Mouse (Mus musculus): ENCODE measurements at regions not wholly inside any gene's neighbourhood (a gene's known extent, or its start where the extent isn't known, plus 50 kb on each side); places are given as distances from the start of the nearest gene placed in this dataset.

- no peaks in the 10 kb centered on the region for H3K36me3 ChIP-seq (replicated peaks; ENCODE audit: low read length)
- H3K4me3 ChIP-seq (replicated peaks) = no peak overlapping the region
- no peaks in the 10 kb centered on the region for H3K4me1 ChIP-seq
- TF ChIP-seq FLI1 (IDR thresholded peaks at IDR 0.05; ENCODE audit: low read length) = no peak
- no peak for TF ChIP-seq GATA1 (IDR thresholded peaks at IDR 0.05; ENCODE audit: borderline replicate concordance, low read length)
- H3K27me3 ChIP-seq (replicated peaks) = peaks cover 79% of the 10 kb centered on the region
- H3K9me3 ChIP-seq = no peaks in the 10 kb centered on the region
Observed at GRCm38 (mm10) chr1:92718108-92718507, 69.5 kb upstream of the Otos start.

GRCm38 (mm10) chr1:92714725-92715324 lies 66.2 kb upstream of the Otos start:
- Histone ChIP-seq H3K27me3 (replicated peaks) (peaks cover 87% of the 10 kb centered on the region), H3K9me3 (no peaks in the 10 kb centered on the region), H3K4me1 (no peaks in the 10 kb centered on the region), H3K4me3 (replicated peaks) (no peak overlapping the region), H3K36me3 (replicated peaks; ENCODE audit: low read length) (no peaks in the 10 kb centered on the region)
- TF ChIP-seq GATA1 (IDR thresholded peaks at IDR 0.05; ENCODE audit: borderline replicate concordance, low read length) (no peak), FLI1 (IDR thresholded peaks at IDR 0.05; ENCODE audit: low read length) (no peak)

GRCm38 (mm10) chr1:92712366-92712765 lies 63.7 kb upstream of the Otos start:
- Histone ChIP-seq H3K4me1 (no peaks in the 10 kb centered on the region), H3K36me3 (replicated peaks; ENCODE audit: low read length) (no peaks in the 10 kb centered on the region), H3K4me3 (replicated peaks) (no peak overlapping the region), H3K27me3 (replicated peaks) (peaks cover 84% of the 10 kb centered on the region), H3K9me3 (peaks cover 15% of the 10 kb centered on the region)
- TF ChIP-seq FLI1 (IDR thresholded peaks at IDR 0.05; ENCODE audit: low read length) (no peak), GATA1 (IDR thresholded peaks at IDR 0.05; ENCODE audit: borderline replicate concordance, low read length) (no peak)

- Histone ChIP-seq H3K36me3 (replicated peaks; ENCODE audit: low read length) (no peaks in the 10 kb centered on the region), H3K4me3 (replicated peaks) (no peak overlapping the region), H3K4me1 (no peaks in the 10 kb centered on the region), H3K9me3 (peaks cover 15% of the 10 kb centered on the region), H3K27me3 (replicated peaks) (peaks cover 66% of the 10 kb centered on the region)
- no peak for TF ChIP-seq GATA1 (IDR thresholded peaks at IDR 0.05; ENCODE audit: borderline replicate concordance, low read length)
- no peak for TF ChIP-seq FLI1 (IDR thresholded peaks at IDR 0.05; ENCODE audit: low read length)
Observed at GRCm38 (mm10) chr1:92710321-92710839, 61.7 kb upstream of the Otos start.

- H3K9me3 ChIP-seq = peaks cover 15% of the 10 kb centered on the region
- TF ChIP-seq FLI1 (IDR thresholded peaks at IDR 0.05; ENCODE audit: low read length) (no peak), GATA1 (IDR thresholded peaks at IDR 0.05; ENCODE audit: borderline replicate concordance, low read length) (no peak)
- H3K4me3 ChIP-seq (replicated peaks) = no peak overlapping the region
- H3K4me1 ChIP-seq = no peaks in the 10 kb centered on the region
- H3K36me3 ChIP-seq (replicated peaks; ENCODE audit: low read length) = no peaks in the 10 kb centered on the region
- peaks cover 58% of the 10 kb centered on the region for H3K27me3 ChIP-seq (replicated peaks)
Observed at GRCm38 (mm10) chr1:92709190-92709850, 60.7 kb upstream of the Otos start.

GRCm38 (mm10) chr1:92707917-92708897 lies 59.6 kb upstream of the Otos start:
- peaks cover 15% of the 10 kb centered on the region for H3K9me3 ChIP-seq
- TF ChIP-seq FLI1 (IDR thresholded peaks at IDR 0.05; ENCODE audit: low read length) (no peak), GATA1 (IDR thresholded peaks at IDR 0.05; ENCODE audit: borderline replicate concordance, low read length) (no peak)
- H3K4me3 ChIP-seq (replicated peaks) = no peak overlapping the region
- peaks cover 57% of the 10 kb centered on the region for H3K27me3 ChIP-seq (replicated peaks)
- H3K4me1 ChIP-seq = peaks cover 4% of the 10 kb centered on the region; the same call in 1 of the 2 replicates
- no peaks in the 10 kb centered on the region for H3K36me3 ChIP-seq (replicated peaks; ENCODE audit: low read length)

- Histone ChIP-seq H3K4me1 (peaks cover 4% of the 10 kb centered on the region; the same call in 1 of the 2 replicates), H3K4me3 (replicated peaks) (no peak overlapping the region), H3K36me3 (replicated peaks; ENCODE audit: low read length) (no peaks in the 10 kb centered on the region), H3K27me3 (replicated peaks) (peaks cover 57% of the 10 kb centered on the region), H3K9me3 (peaks cover 15% of the 10 kb centered on the region)
- no peak for TF ChIP-seq GATA1 (IDR thresholded peaks at IDR 0.05; ENCODE audit: borderline replicate concordance, low read length)
- no peak for TF ChIP-seq FLI1 (IDR thresholded peaks at IDR 0.05; ENCODE audit: low read length)
Observed at GRCm38 (mm10) chr1:92707441-92707840, 58.8 kb upstream of the Otos start.

GRCm38 (mm10) chr1:92703903-92704302 lies 55.3 kb upstream of the Otos start:
- Histone ChIP-seq H3K36me3 (replicated peaks; ENCODE audit: low read length) (no peaks in the 10 kb centered on the region), H3K4me1 (peaks cover 8% of the 10 kb centered on the region; the same call in 1 of the 2 replicates), H3K27me3 (replicated peaks) (peaks cover 55% of the 10 kb centered on the region), H3K9me3 (peaks cover 15% of the 10 kb centered on the region), H3K4me3 (replicated peaks) (no peak overlapping the region)
- TF ChIP-seq GATA1 (IDR thresholded peaks at IDR 0.05; ENCODE audit: borderline replicate concordance, low read length) (no peak), FLI1 (IDR thresholded peaks at IDR 0.05; ENCODE audit: low read length) (no peak)

GRCm38 (mm10) chr1:92703270-92703669 lies 54.6 kb upstream of the Otos start:
- Histone ChIP-seq H3K9me3 (peaks cover 9% of the 10 kb centered on the region), H3K4me1 (peaks cover 9% of the 10 kb centered on the region; the same call in 1 of the 2 replicates), H3K36me3 (replicated peaks; ENCODE audit: low read length) (no peaks in the 10 kb centered on the region), H3K4me3 (replicated peaks) (no peak overlapping the region), H3K27me3 (replicated peaks) (peaks cover 56% of the 10 kb centered on the region)
- no peak for TF ChIP-seq FLI1 (IDR thresholded peaks at IDR 0.05; ENCODE audit: low read length)
- no peak for TF ChIP-seq GATA1 (IDR thresholded peaks at IDR 0.05; ENCODE audit: borderline replicate concordance, low read length)
